Mouse (Mus musculus) limb, embryonic 12.5 days (tissue): ENCODE results near the gene Gm3776. TPM values are rescaled to one million over a fixed set of nuclear protein-coding genes. Genes with fewer than 3 reads are reported as not detected.
"Not testable (repeated sequence)": the region's sequence is repeated elsewhere in the genome, so short reads cannot be mapped to it uniquely, and the experiment has no call there.

Experiments used
- ATAC-seq: fragments of 200-750 bp; cut with Nextera tagmentation; 2 replicates; pipeline ENCODE4 v1.8.0; 2017; ENCODE audit warnings: low read depth, moderate TSS enrichment; ENCODE audit not compliant: insufficient number of reproducible peaks, insufficient read depth, low FRiP score, low TSS enrichment
- H3K27ac ChIP-seq: fragments of 300-500 bp; sonication (generic); 2 replicates; pipeline ENCODE4 v1.5.1; 2016; ENCODE audit warnings: mild to moderate bottlenecking, moderate library complexity
- H3K27me3 ChIP-seq: fragments of 300-500 bp; sonication (generic); 2 replicates; pipeline ENCODE4 v1.6.1; 2016; ENCODE audit warnings: mild to moderate bottlenecking, moderate library complexity
- H3K36me3 ChIP-seq: fragments of 300-500 bp; sonication (generic); 2 replicates; pipeline ENCODE4 v1.6.1; 2016; ENCODE audit warnings: mild to moderate bottlenecking, moderate library complexity
- H3K4me1 ChIP-seq: fragments of 300-500 bp; sonication (generic); replicated peaks from 2 replicates; pipeline ENCODE4 v1.6.1; 2016
- H3K4me2 ChIP-seq: fragments of 300-500 bp; sonication (generic); 2 replicates; pipeline ENCODE4 v1.6.1; 2016; ENCODE audit warnings: mild to moderate bottlenecking, moderate library complexity
- H3K4me3 ChIP-seq: fragments of 300-500 bp; sonication (generic); replicated peaks from 2 replicates; pipeline ENCODE4 v1.5.1; 2016; ENCODE audit warnings: mild to moderate bottlenecking
- H3K9ac ChIP-seq: fragments of 300-500 bp; sonication (generic); replicated peaks from 2 replicates; pipeline ENCODE4 v1.6.1; 2016; ENCODE audit warnings: mild to moderate bottlenecking, moderate library complexity
- H3K9me3 ChIP-seq: fragments of 300-500 bp; sonication (generic); 2 replicates; pipeline ENCODE4 v1.6.1; 2016; ENCODE audit warnings: mild to moderate bottlenecking, moderate library complexity
- WGBS: fragments of 180-500 bp; shearing (Covaris S2); methylation state at CpG from one replicate; pipeline ENCODE4 v1.1.7; 2016; 5-methylcytosine and 5-hydroxymethylcytosine counted together
- polyA plus RNA-seq: library from polyadenylated mRNA; unstranded; fragments of >200 nt; fragmentation: Nextera tagmentation; extraction: Ambion mirVana; gene quantifications from 2 replicates; pipeline ENCODE4 v1.2.1, GENCODE M21; 2016

The Gm3776 gene
- polyA plus RNA-seq, 1 experiment from 2014 or later: not detected

DNA sequence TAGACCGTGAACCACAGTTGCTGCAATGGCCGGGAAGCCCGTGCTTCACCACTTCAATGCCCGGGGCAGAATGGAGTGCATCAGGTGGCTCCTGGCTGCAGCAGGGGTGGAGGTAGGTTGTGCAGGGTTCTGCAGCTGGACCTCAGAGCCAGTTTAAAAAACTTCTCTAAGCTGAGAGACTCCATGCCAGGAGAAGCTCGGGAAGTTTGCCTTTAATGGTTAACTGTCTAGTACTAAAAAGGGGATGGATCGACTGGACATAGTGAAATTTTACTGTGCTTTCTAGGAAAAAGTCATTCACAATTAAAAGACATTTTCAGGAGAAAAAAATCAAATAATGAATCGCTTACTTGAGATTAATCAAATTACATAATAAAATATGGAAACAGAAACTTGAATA lies 37.9 kb downstream of the Gm3776 start:
- H3K4me3 ChIP-seq, H3K9ac ChIP-seq, H3K4me1 ChIP-seq, H3K27ac ChIP-seq, H3K9me3 ChIP-seq, H3K4me2 ChIP-seq, ATAC-seq, H3K36me3 ChIP-seq, H3K27me3 ChIP-seq: not testable (repeated sequence)
- 78% methylated on average over 7 of the region's 7 CpGs for WGBS

DNA sequence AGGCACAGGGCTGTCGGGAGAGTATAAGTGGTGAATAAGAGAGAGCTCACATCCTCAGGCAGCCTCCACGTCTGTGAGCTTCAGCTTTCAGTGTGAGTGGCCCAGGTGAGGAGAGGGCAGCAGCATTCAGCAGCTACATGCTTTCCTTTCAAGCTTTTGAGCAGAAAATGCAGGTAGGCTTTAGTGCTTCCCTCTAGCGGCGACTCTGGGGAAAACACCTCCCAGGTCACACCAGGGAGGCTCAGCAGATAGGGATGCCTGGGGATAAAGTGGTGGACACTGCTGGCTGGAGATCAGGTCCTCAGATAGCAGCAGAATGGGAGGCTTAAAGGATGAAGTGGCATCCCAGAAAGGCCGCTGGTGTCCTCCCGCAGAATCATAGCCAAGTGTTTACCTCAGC lies 39.2 kb downstream of the Gm3776 start:
- not testable (repeated sequence) for H3K27ac ChIP-seq, H3K4me1 ChIP-seq, H3K4me3 ChIP-seq, H3K4me2 ChIP-seq, H3K9ac ChIP-seq, ATAC-seq, H3K36me3 ChIP-seq, H3K9me3 ChIP-seq, H3K27me3 ChIP-seq
- WGBS: 13% methylated on average over 6 of the region's 6 CpGs

DNA sequence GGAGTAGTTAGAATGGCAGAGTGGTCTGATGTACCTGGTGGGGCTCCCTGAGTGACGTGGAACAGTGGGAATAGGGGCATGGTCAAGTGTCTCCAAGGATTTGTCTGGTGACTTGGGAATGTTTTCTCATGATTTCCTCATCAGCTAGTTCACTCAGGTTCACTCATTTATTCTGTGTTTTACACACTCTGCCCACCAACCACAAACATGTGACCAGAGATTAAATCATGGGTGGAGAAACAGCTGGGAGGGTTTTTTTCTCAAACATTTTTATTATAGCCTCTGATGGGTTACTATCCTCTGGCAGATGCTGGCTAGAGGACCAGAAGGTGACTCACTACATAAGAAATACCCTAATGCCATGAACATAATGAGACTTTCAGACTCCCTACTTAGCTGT lies 41.3 kb downstream of the Gm3776 start:
- Histone ChIP-seq H3K27me3 (no peaks in the 10 kb centered on the region), H3K9me3 (no peaks in the 10 kb centered on the region), H3K4me1 (no peaks in the 10 kb centered on the region), H3K4me2 (no peak overlapping the region), H3K27ac (no peak overlapping the region), H3K9ac (no peak overlapping the region), H3K4me3 (no peak overlapping the region), H3K36me3 (no peaks in the 10 kb centered on the region)
- 65% methylated on average over 1 of the region's 1 CpGs for WGBS
- no peak for ATAC-seq

DNA sequence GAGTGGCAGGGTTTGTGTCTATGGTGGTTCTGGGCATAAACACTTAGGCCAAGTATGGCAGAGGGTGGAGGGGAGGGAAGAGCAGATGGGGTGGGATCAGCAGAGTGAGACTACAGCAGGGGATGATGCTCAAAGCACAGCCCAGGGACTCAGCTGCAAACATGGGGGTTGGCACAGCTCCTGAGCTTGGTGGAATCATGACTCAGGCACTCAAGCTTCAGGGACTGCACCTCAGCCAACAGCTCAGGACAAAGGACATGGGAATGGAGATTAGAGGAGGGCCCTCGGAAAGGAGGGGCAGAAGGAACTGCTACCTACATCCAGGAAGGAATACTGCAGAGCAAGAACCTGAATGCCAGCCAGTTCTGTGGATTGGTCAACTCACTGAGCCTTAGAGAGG lies 42.2 kb downstream of the Gm3776 start:
- WGBS: 72% methylated on average over 1 of the region's 1 CpGs
- not testable (repeated sequence) for H3K27ac ChIP-seq, H3K9me3 ChIP-seq, H3K4me1 ChIP-seq, H3K9ac ChIP-seq, H3K36me3 ChIP-seq, H3K4me2 ChIP-seq, H3K27me3 ChIP-seq, H3K4me3 ChIP-seq, ATAC-seq

DNA sequence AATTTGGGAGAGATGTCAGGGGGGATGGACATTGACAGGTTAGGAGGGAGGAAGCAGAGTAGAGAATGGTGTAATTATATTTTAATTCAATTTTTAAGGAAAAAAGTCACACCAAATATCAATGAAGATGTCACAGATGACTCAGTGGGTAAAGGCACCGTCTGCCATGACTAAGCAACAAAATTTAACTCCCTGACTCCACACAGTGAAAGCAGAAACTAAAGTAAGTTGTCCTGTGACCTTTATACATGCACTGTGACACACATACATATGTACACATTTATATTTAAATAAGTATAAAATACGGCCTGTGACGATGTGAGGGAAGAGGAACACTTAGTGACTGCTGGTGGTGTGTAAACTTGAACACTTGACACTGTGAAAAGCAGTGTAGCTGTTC lies 51.2 kb downstream of the Gm3776 start:
- 84% methylated on average over 3 of the region's 3 CpGs for WGBS
- ATAC-seq, H3K36me3 ChIP-seq, H3K4me3 ChIP-seq, H3K4me1 ChIP-seq, H3K4me2 ChIP-seq, H3K9me3 ChIP-seq, H3K9ac ChIP-seq, H3K27ac ChIP-seq, H3K27me3 ChIP-seq: not testable (repeated sequence)

DNA sequence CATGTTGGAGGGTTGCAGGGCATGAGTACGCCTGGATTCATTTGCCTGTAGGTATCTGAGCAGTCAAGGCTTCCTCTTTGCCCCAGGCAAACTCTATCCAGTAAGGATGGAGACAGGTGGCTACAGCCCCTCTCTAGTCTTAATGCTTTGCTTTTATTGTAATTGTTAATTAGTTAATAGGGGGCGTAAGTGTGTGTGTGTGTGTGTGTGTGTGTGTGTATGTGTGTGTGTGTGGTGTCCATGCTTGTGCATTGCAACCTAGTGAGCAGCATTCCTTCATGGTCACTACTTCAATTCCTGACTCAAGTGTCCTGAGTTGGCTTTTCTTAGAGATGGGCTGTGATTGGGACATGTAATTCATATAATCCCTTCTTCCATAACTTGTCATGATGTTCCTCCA lies 57.8 kb downstream of the Gm3776 start, which contains the start of gene Omt2a:
TSS of gene Omt2a (minus strand) at position 101 of the 400 bp plus-strand sequence.
- Histone ChIP-seq H3K9ac (no peak within 1 kb of the TSS), H3K4me2 (no peak within 1 kb of the TSS), H3K4me1 (no peaks in the 10 kb centered on the region), H3K9me3 (no peaks in the 10 kb centered on the region), H3K27ac (no peak within 1 kb of the TSS), H3K4me3 (no peak within 1 kb of the TSS), H3K36me3 (no peaks in the 10 kb centered on the region), H3K27me3 (no peaks in the 10 kb centered on the region)
- WGBS: 79% methylated on average over 2 of the region's 2 CpGs
- ATAC-seq: no peak

Other genes with a start within 250 kb of the Gm3776 start
- gene Gcm1, start 205.2 kb upstream of the Gm3776 start, polyA plus RNA-seq: not detected in 2 replicates
- 40.6 and 41.4 TPM in 2 replicates for gene Fbxo9, start 148.1 kb upstream of the Gm3776 start, polyA plus RNA-seq
- 35.1 and 37.8 TPM in 2 replicates for gene Ick, start 147.9 kb upstream of the Gm3776 start, polyA plus RNA-seq
- gene Gsta4, start 74.4 kb upstream of the Gm3776 start, polyA plus RNA-seq: 133 and 140 TPM in 2 replicates
- gene Gsta1, start 26.5 kb upstream of the Gm3776 start, polyA plus RNA-seq: not detected in 2 replicates
- not detected in 2 replicates for gene Gm10639, start 32.8 kb downstream of the Gm3776 start, polyA plus RNA-seq
- gene Omt2a, start 57.7 kb downstream of the Gm3776 start, polyA plus RNA-seq: not detected in 2 replicates
- not detected in 2 replicates for gene Omt2b, start 70.5 kb downstream of the Gm3776 start, polyA plus RNA-seq
- gene Gsta2, start 98.7 kb downstream of the Gm3776 start, polyA plus RNA-seq: not detected in 2 replicates
- gene Dppa5a, start 111.0 kb downstream of the Gm3776 start, polyA plus RNA-seq: 0.37 and 1.3 TPM in 2 replicates
- 2.5 and 3.0 TPM in 2 replicates for gene Ooep, start 121.6 kb downstream of the Gm3776 start, polyA plus RNA-seq
- 0.30 and 0.54 TPM in 2 replicates for gene Ddx43, start 138.6 kb downstream of the Gm3776 start, polyA plus RNA-seq
- gene Cgas, start 186.1 kb downstream of the Gm3776 start, polyA plus RNA-seq: 1.7 TPM in 2 replicates
- 20.3 and 23.5 TPM in 2 replicates for gene Mto1, start 191.1 kb downstream of the Gm3776 start, polyA plus RNA-seq
- gene Gm17324, start 191.7 kb downstream of the Gm3776 start, polyA plus RNA-seq: 0.79 and 0.88 TPM in 2 replicates
- 4,104 and 4,228 TPM in 2 replicates for gene Eef1a1, start 232.0 kb downstream of the Gm3776 start, polyA plus RNA-seq